Mouse (Mus musculus) lung, embryonic 15.5 days (tissue): ENCODE results near the gene Zdhhc19. TPM values are rescaled to one million over a fixed set of nuclear protein-coding genes. Genes with fewer than 3 reads are reported as not detected.

Source experiments
- ATAC-seq: fragments of 200-750 bp; cut with Nextera tagmentation; 2 replicates; pipeline ENCODE4 v1.8.0; 2017; ENCODE audit warnings: moderate number of reproducible peaks, borderline replicate concordance; ENCODE audit not compliant: low FRiP score, low TSS enrichment; ENCODE audit errors: extremely low read depth
- H3K27ac ChIP-seq: fragments of 300-500 bp; sonication (generic); 2 replicates; pipeline ENCODE4 v1.5.1; 2015; ENCODE audit warnings: moderate library complexity, mild to moderate bottlenecking, inconsistent platforms
- H3K27me3 ChIP-seq: fragments of 300-500 bp; sonication (generic); 2 replicates; pipeline ENCODE4 v1.6.1; 2015; ENCODE audit warnings: inconsistent platforms
- H3K36me3 ChIP-seq: fragments of 300-500 bp; sonication (generic); 2 replicates; pipeline ENCODE4 v1.6.1; 2015; ENCODE audit warnings: inconsistent platforms
- H3K4me1 ChIP-seq: fragments of 300-500 bp; sonication (generic); 2 replicates; pipeline ENCODE4 v1.6.1; 2015; ENCODE audit warnings: inconsistent platforms
- H3K4me2 ChIP-seq: fragments of 300-500 bp; sonication (generic); 2 replicates; pipeline ENCODE4 v1.6.1; 2015; ENCODE audit warnings: inconsistent platforms, mild to moderate bottlenecking, moderate library complexity
- H3K4me3 ChIP-seq: fragments of 300-500 bp; sonication (generic); 2 replicates; pipeline ENCODE4 v1.5.1; 2015; ENCODE audit warnings: mild to moderate bottlenecking, inconsistent platforms
- H3K9ac ChIP-seq: fragments of 300-500 bp; sonication (generic); 2 replicates; pipeline ENCODE4 v1.6.1; 2015; ENCODE audit warnings: inconsistent platforms
- H3K9me3 ChIP-seq: fragments of 300-500 bp; sonication (generic); 2 replicates; pipeline ENCODE4 v1.6.1; 2016; ENCODE audit warnings: inconsistent platforms
- WGBS: fragments of 180-500 bp; shearing (Covaris S2); methylation state at CpG from one replicate; pipeline ENCODE4 v1.1.7; 2015; 5-methylcytosine and 5-hydroxymethylcytosine counted together
- polyA plus RNA-seq: library from polyadenylated mRNA; unstranded; fragments of >200 nt; fragmentation: Nextera tagmentation; extraction: Ambion mirVana; gene quantifications from 2 replicates; pipeline ENCODE4 v1.2.1, GENCODE M21; 2015

Gene Zdhhc19
- polyA plus RNA-seq: not detected in 2 replicates

DNA sequence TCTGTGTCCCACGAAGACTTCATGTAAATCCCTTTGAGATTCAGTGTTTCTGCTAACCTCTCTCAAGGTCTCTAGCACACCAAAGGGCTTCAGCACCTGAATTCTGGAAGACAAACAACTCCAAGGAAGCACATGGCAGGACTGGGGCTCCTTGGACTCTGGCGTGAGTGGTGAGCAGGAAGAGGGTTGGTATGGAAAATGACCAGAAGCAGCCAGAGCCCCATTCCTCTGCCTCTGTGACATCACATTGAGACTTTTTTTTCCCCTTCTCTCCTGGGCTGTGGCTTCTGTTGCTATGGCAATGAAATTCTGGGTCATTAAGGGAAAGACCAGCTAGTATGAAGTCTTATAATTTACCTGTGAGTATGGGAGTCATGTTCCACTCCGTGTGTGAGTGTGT lies at the start of gene Zdhhc19:
Zdhhc19 (plus strand) TSS at position 301 of the 400 bp plus-strand sequence.
- Histone ChIP-seq H3K4me1 (no peaks in the 10 kb centered on the region), H3K4me2 (no peak within 1 kb of the TSS), H3K9me3 (no peaks in the 10 kb centered on the region), H3K9ac (no peak within 1 kb of the TSS), H3K27ac (no peak within 1 kb of the TSS), H3K4me3 (no peak within 1 kb of the TSS), H3K36me3 (no peaks in the 10 kb centered on the region), H3K27me3 (0 out of 2 replicates have a peak, but pooled peaks cover 4% of the 10 kb centered on the region)
- ATAC-seq: no peak
- WGBS: 59% methylated on average over 3 of the region's 3 CpGs

DNA sequence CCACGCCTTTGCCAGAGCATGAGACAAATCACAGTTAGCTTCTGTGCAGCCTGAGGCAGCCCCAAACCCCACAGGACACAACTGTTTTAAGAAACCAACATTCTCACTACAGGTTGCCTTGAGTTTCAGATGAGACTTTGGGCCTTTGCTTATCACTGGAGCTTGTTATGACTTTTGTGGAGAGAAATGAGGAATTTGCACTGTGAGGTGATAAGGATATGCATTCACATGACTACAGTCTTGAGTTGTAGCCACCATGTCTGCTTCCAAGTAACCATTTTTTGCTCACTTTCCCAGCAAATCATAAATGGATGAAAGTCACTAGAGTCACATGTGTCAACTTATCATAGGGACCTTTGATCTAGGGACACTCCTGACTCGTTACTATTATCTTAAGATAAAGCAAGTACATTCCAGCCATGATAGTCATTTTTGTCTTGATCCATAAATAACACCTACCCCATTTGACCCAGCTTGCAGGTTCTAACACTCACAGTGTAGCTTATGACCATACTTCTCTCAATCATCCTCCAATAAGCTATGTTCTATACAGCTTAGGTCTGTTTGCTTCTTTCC lies 49.4 kb upstream of the Zdhhc19 start:
- no peak overlapping the region for H3K9ac ChIP-seq
- 50% methylated on average over 2 of the region's 2 CpGs for WGBS
- H3K4me3 ChIP-seq: no peak overlapping the region
- H3K36me3 ChIP-seq: peaks cover under 1% of the 10 kb centered on the region; the same call in 1 of the 2 replicates
- H3K4me2 ChIP-seq: no peak overlapping the region
- no peak overlapping the region for H3K27ac ChIP-seq
- no peaks in the 10 kb centered on the region for H3K4me1 ChIP-seq
- ATAC-seq: no peak
- no peaks in the 10 kb centered on the region for H3K27me3 ChIP-seq
- no peaks in the 10 kb centered on the region for H3K9me3 ChIP-seq

DNA sequence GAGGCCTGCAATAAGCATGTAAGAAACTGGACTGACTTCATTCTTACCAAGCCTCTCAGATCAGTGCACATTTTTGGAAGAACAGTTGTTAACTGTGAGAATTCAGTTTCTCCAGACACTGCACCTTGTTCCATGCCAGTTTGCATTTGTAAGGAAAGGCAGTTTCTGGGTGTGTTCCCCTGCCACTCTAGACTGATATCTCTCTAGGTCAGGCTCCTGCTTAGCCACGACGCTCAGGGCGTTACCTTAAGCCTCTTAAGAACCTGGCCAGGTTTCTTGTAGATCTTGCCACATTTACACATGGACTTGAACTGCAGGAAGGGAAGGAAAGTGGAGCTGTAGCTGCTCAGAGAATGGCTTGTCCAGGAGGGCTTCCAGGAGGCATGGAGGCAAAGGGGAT lies 46.4 kb upstream of the Zdhhc19 start:
- ATAC-seq: no peak
- no peak overlapping the region for H3K27ac ChIP-seq
- WGBS: 55% methylated on average over 3 of the region's 3 CpGs
- H3K9ac ChIP-seq: no peak overlapping the region
- no peaks in the 10 kb centered on the region for H3K27me3 ChIP-seq
- peaks cover 4% of the 10 kb centered on the region; the same call in 1 of the 2 replicates for H3K36me3 ChIP-seq
- H3K9me3 ChIP-seq: no peaks in the 10 kb centered on the region
- no peak overlapping the region for H3K4me3 ChIP-seq
- H3K4me2 ChIP-seq: no peak overlapping the region
- H3K4me1 ChIP-seq: no peaks in the 10 kb centered on the region

DNA sequence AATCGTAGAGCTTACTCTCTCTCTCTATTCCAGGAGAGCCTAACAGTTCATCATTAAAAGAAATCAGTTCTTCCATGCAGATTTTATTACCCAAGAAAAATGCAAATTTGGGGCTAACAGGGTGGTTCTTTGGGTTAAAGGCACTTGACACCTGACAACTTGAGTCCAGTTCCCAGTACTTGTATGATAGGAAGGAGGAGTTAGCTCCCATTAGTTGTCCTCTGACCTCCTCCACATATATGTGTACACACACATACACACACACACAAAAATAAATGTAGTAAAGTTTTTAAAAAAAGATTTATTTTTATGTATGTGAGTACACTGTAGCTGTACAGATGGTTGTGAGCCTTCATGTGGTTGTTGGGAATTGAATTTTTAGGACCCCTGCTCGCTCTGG lies 45.9 kb upstream of the Zdhhc19 start:
- H3K4me3 ChIP-seq: no peak overlapping the region
- no peaks in the 10 kb centered on the region for H3K27me3 ChIP-seq
- H3K4me2 ChIP-seq: no peak overlapping the region
- peaks cover 7% of the 10 kb centered on the region; the same call in 1 of the 2 replicates for H3K36me3 ChIP-seq
- no peak overlapping the region for H3K27ac ChIP-seq
- WGBS: 89% methylated on average over 2 of the region's 2 CpGs
- no peak for ATAC-seq
- no peaks in the 10 kb centered on the region for H3K4me1 ChIP-seq
- H3K9ac ChIP-seq: no peak overlapping the region
- H3K9me3 ChIP-seq: no peaks in the 10 kb centered on the region

- no peaks in the 10 kb centered on the region for H3K9me3 ChIP-seq
- peaks cover 10% of the 10 kb centered on the region; the same call in 1 of the 2 replicates for H3K36me3 ChIP-seq
- H3K27me3 ChIP-seq: no peaks in the 10 kb centered on the region
- WGBS: 88% methylated on average over 8 of the region's 8 CpGs
- no peak overlapping the region for H3K4me2 ChIP-seq
- no peak overlapping the region for H3K27ac ChIP-seq
- ATAC-seq: no peak
- H3K4me3 ChIP-seq: no peak overlapping the region
- no peaks in the 10 kb centered on the region for H3K4me1 ChIP-seq
- H3K9ac ChIP-seq: no peak overlapping the region
Measured at GRCm38 (mm10) chr16:32453102-32453501, 43.0 kb upstream of the Zdhhc19 start.

GRCm38 (mm10) chr16:32454646-32455045 lies 41.4 kb upstream of the Zdhhc19 start:
- Histone ChIP-seq H3K9me3 (no peaks in the 10 kb centered on the region), H3K27ac (no peak overlapping the region), H3K4me2 (no peak overlapping the region), H3K9ac (no peak overlapping the region), H3K36me3 (peaks cover 10% of the 10 kb centered on the region; the same call in 1 of the 2 replicates), H3K4me1 (no peaks in the 10 kb centered on the region), H3K27me3 (no peaks in the 10 kb centered on the region), H3K4me3 (no peak overlapping the region)
- ATAC-seq: no peak
- WGBS: 90% methylated on average over 5 of the region's 5 CpGs

DNA sequence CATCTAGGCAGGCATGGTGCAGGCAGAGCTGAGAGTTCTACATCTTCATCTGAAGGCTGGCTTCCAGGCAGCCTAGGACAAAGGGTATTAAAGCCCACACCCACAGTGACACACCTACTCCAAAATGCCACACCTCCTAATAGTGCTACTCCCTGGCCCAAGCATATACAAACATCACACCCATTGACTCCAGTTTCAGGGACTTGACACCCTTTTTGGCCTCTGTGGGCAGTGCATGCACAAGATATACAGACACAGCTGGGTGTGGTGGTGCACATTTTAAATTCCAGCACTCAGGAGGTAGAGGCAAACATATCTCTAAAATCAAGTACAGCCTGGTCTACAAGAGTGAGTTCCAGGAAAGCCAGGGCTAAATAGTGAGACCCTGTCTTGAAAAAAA lies 40.0 kb upstream of the Zdhhc19 start:
- peaks cover 10% of the 10 kb centered on the region; the same call in 1 of the 2 replicates for H3K36me3 ChIP-seq
- no peak for ATAC-seq

GRCm38 (mm10) chr16:32456761-32457160 lies 39.3 kb upstream of the Zdhhc19 start:
- WGBS: 91% methylated on average over 1 of the region's 1 CpGs
- Histone ChIP-seq H3K4me3 (no peak overlapping the region), H3K4me1 (no peaks in the 10 kb centered on the region), H3K9me3 (no peaks in the 10 kb centered on the region), H3K36me3 (peaks cover 9% of the 10 kb centered on the region; the same call in 1 of the 2 replicates), H3K27me3 (no peaks in the 10 kb centered on the region), H3K4me2 (no peak overlapping the region), H3K9ac (no peak overlapping the region), H3K27ac (no peak overlapping the region)
- no peak for ATAC-seq

More for the DNA sequence above, 40.0 kb upstream of the Zdhhc19 start:
- Histone ChIP-seq H3K4me3 (no peak overlapping the region), H3K9me3 (no peaks in the 10 kb centered on the region), H3K9ac (no peak overlapping the region), H3K4me1 (no peaks in the 10 kb centered on the region), H3K27ac (no peak overlapping the region), H3K4me2 (no peak overlapping the region), H3K27me3 (no peaks in the 10 kb centered on the region)

DNA sequence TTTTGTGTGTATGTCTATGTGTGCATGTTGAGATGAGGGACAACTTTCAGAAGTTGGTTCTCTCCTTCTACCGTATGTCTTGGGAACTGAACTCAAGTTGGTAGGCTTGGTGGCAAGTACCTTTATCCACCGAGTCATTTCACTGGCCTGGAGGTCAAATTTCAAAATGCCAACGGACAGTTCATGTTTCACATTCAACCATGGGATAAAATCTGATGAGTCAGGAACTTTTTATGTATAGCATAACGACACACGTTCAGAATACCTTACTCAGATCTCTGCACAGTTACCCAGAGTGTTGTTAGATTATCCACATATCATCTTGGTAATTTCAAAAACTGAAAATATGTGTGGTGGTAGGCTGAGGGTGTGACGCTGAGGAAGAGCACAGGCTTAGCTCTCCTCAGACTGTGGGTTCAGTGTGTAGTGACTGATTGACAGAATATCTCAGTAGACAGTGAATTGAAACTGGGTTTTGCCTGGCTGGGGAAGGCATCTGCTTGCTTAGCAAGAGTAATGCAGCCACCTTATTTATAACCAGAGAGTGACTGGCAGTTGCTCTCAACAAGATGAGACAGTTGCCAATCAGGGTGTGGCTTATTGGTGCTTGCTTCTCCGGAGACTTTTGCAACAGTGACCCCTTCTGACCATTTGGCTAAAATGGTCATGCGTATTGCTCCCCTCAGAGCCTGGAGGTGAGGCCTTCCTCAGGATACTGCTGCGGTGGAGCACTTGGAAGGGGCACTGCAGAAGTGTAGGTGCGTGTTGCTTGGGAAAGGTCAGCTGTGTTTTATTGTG lies 38.3 kb upstream of the Zdhhc19 start:
- no peak overlapping the region for H3K27ac ChIP-seq
- no peak for ATAC-seq
- H3K4me1 ChIP-seq: no peaks in the 10 kb centered on the region
- no peak overlapping the region for H3K4me2 ChIP-seq
- WGBS: 58% methylated on average over 10 of the region's 10 CpGs
- no peaks in the 10 kb centered on the region for H3K9me3 ChIP-seq
- H3K36me3 ChIP-seq: peaks cover 9% of the 10 kb centered on the region; the same call in 1 of the 2 replicates
- no peak overlapping the region for H3K4me3 ChIP-seq
- H3K27me3 ChIP-seq: no peaks in the 10 kb centered on the region
- H3K9ac ChIP-seq: no peak overlapping the region

DNA sequence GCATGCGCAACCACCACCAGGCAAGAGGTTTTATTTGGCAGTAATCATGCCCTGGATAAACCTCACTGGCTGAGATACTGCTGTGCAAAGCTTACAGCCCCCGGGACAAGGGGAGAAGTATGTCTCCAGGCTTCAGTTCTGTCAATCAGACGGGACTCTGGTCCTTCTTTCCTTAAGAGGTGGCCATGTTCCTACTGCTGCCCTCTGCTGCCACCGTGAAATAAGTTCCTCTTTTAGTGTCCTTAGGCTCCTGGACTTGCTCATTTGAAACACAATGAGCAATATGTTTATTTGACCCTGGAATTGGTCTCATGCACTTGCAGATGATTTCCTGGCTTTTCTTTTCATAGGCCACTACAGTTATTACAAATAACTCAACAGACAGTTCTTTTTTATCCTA lies 35.5 kb upstream of the Zdhhc19 start:
- peaks cover 7% of the 10 kb centered on the region; the same call in 1 of the 2 replicates for H3K36me3 ChIP-seq
- no peaks in the 10 kb centered on the region for H3K4me1 ChIP-seq
- no peak overlapping the region for H3K4me3 ChIP-seq
- no peak overlapping the region for H3K4me2 ChIP-seq
- ATAC-seq: no peak
- no peak overlapping the region for H3K27ac ChIP-seq
- no peak overlapping the region for H3K9ac ChIP-seq
- H3K9me3 ChIP-seq: no peaks in the 10 kb centered on the region
- WGBS: 49% methylated on average over 4 of the region's 4 CpGs
- no peaks in the 10 kb centered on the region for H3K27me3 ChIP-seq

DNA sequence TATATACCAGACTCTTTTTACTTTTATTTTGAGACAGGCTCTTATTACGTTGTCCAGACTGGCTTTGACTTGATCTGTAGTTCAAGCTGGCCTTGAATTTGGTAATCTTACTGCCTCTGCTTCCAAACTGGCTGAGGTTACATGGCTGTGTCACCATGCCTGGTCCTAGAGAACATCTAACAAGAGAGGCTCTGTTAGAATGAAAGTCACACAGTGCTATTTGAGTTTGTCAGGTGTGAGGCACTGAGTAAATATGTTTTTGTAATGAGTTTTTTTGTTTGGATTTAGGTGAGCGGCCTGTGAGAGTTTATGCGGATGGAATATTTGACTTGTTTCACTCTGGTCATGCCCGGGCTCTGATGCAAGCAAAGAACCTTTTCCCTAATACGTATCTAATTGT lies 34.4 kb upstream of the Zdhhc19 start:
- H3K36me3 ChIP-seq: peaks cover 7% of the 10 kb centered on the region; the same call in 1 of the 2 replicates

DNA sequence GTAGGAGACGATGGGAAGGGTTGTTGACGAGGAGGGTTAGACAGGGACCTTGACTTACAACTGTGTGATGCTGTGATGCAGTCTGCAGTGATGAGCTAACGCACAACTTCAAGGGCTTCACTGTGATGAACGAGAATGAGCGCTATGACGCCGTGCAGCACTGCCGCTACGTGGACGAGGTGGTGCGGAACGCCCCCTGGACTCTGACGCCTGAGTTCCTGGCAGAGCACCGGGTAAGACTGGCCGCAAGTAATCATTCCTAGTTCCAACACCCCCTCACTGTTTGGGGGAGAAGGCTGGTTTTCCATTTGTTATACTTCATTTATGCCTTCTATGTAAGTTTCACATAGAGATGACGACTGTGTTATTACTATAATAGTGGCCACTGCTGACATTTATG lies 33.1 kb upstream of the Zdhhc19 start:
- H3K9ac ChIP-seq: no peak overlapping the region
- no peaks in the 10 kb centered on the region for H3K4me1 ChIP-seq
- peaks cover 13% of the 10 kb centered on the region; the same call in 1 of the 2 replicates for H3K36me3 ChIP-seq
- 89% methylated on average over 16 of the region's 16 CpGs for WGBS
- H3K9me3 ChIP-seq: no peaks in the 10 kb centered on the region
- H3K4me2 ChIP-seq: no peak overlapping the region
- no peak for ATAC-seq
- no peak overlapping the region for H3K27ac ChIP-seq
- no peak overlapping the region for H3K4me3 ChIP-seq
- no peaks in the 10 kb centered on the region for H3K27me3 ChIP-seq

More for the DNA sequence above, 34.4 kb upstream of the Zdhhc19 start:
- H3K27me3 ChIP-seq: no peaks in the 10 kb centered on the region
- H3K4me3 ChIP-seq: no peak overlapping the region
- no peaks in the 10 kb centered on the region for H3K9me3 ChIP-seq
- no peak overlapping the region for H3K9ac ChIP-seq
- 85% methylated on average over 5 of the region's 5 CpGs for WGBS
- no peak overlapping the region for H3K4me2 ChIP-seq
- no peak overlapping the region for H3K27ac ChIP-seq
- no peaks in the 10 kb centered on the region for H3K4me1 ChIP-seq
- ATAC-seq: no peak
